Mouse (Mus musculus): Measurements from ENCODE around the gene H2afy.

DNA sequence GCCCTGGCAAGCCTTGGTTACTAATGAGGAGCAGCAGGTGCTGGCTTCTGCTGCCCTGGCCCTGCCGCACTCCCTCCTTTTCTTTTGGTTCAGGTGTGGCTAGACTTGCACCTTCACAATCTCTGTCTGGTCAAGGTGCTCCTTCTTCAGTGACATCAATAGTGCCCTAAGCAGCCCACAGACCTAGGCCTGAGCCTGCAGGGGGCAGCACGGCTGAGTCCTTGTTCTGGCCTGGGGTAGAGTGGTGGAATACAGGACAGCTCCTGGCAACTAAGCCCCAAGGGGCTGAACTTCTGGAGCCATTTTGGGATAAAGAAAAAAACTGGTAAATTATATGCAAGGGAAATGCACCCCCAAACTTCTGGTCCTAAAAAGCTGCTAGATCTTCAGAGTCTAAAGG lies 45.6 kb downstream of the H2afy start:
- no peak for TF ChIP-seq GATA1 (IDR thresholded peaks at IDR 0.05; ENCODE audit: borderline replicate concordance, low read length)
- TF ChIP-seq FLI1 (IDR thresholded peaks at IDR 0.05; ENCODE audit: low read length): no peak

All from megakaryocyte, embryonic 14.5 days (primary cell).